Mouse (Mus musculus): ENCODE measurements around the gene Ccdc116. TPM values are rescaled to one million over a fixed set of nuclear protein-coding genes. Genes with fewer than 3 reads are reported as not detected.

Ccdc116 gene
- polyA plus RNA-seq, 1 experiment = 5.6 TPM

DNA sequence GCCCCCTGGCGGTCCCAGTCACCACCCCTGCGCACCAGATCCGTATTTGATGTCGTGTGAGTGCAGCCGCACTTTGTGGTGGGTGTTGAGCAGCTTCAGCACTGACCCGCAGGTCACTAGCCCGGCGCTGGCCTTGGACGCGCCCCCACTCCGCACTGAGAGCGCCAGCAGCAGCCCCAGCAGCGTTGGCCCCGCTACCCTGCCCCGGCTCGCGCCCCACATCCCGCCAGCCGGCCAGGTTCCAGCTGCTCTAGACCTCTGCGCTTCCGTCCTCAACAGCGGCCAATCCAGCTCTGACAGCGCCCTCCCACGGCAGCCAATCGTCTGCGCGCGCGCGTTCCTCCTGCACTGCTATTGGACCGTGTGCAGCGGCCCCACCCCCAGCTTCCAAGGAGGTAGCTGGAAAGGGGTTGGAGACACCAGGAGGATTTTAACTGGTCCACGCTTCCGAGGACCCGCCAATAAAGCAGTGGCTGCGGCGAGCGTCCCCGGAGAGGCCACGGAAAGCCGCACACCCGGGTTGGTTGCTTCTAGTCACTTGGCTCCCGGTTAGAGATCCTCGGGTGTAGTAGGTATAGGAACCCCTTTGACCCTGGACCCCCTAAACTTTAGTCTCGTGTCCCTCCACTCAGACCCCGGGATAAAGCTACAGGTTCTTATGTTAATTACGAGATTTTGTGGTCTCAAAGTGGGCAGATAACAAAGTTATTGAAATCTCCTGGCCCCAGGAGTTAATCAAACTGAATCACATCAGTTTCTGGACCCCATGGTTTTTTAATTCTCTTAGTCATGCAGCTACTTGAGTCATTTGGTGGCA, 14.7 kb downstream of the Ccdc116 start, which contains the start of gene Sdf2l1:
TSS of gene Sdf2l1 (minus strand) at position 295 of the 817 bp plus-strand sequence.
- no peaks in the 10 kb centered on the region for H3K4me1 ChIP-seq (ENCODE audit: control insufficient read depth, insufficient read depth, low read length)
- TF ChIP-seq POLR2A (IDR thresholded peaks at IDR 0.05; ENCODE audit: extremely low read depth, insufficient read depth, low read length) (peak; percentile 49; the same call in 1 of the 2 replicates), CTCF (IDR thresholded peaks at IDR 0.05; ENCODE audit: extremely low read depth, insufficient read depth, low read length) (no peak)
- peak within 1 kb of the TSS; percentile 19; the same call in 1 of the 2 replicates for H3K27ac ChIP-seq (ENCODE audit: insufficient read depth, low read length)

DNA sequence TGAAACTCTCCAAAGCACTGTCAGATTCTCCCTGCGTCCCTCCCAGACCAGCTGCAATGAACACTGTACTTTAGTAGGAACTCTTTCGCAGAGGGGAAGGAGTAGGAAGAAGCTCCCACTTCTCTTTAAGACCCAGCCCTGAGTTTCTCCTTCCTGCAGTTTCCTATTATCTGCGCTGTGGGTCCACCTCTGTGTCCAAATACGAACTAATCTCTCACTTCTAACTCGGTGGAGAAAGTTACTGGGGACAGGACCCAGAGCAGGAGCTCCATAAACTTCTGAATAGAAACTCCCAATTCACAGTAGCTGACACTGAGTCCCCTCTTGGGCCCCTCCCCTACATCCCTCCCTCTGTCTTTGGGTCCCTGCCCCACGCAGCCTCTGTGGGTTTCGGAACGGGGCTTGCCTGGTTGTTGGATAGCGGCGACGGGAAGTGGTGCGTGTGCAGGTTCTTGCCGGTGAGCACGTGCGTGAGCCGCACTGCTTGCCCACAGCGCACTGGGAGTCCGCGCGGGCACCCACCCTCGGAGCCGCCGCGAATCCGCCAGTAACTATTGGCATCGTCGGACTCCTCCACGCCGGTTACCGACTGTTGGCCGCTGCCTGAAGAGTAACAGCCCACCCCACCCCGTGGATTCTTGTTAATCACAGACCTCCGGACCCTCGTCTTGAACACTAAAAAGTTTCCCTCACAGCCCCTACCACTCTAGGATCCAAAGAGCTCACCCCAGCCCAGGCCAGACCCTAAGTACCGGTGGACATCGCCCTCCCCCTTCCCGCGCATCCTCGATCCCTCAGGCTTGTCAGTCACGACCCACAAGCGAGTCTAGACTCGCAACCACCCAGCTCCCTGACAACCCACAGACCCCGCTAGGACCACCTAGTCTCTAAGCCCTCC, 15.6 kb downstream of the Ccdc116 start:
- TF ChIP-seq CTCF (IDR thresholded peaks at IDR 0.05; ENCODE audit: extremely low read depth, insufficient read depth, low read length) (no peak), POLR2A (IDR thresholded peaks at IDR 0.05; ENCODE audit: extremely low read depth, insufficient read depth, low read length) (no peak)
- Histone ChIP-seq H3K4me3 (ENCODE audit: insufficient read depth, low read length) (peak overlapping the region; percentile 87), H3K4me1 (ENCODE audit: control insufficient read depth, insufficient read depth, low read length) (no peaks in the 10 kb centered on the region), H3K27ac (ENCODE audit: insufficient read depth, low read length) (peak overlapping the region; percentile 19; the same call in 1 of the 2 replicates)

More for the DNA sequence above, 14.7 kb downstream of the Ccdc116 start, which contains the start of gene Sdf2l1:
- H3K4me3 ChIP-seq (ENCODE audit: insufficient read depth, low read length) = peak within 1 kb of the TSS; percentile 87

DNA sequence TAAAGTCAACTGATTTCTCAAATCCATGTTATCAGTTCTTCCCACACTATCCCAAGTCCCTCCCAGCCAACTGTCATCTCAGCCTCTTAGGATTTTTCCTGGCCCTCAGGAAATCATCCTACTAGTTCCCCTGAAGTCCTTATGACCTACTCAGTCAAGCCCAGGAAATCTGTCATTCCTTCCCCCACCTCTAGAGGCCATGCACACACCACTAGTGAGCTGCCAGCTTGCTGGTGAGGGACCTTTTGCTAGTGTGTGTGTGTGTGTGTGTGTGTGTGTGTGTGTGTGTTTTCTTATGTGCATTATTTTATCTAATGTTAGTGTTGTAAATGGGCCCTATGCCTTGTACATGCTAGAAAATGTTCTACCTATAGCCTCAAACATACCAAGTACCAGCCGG, 19.7 kb downstream of the Ccdc116 start:
- Histone ChIP-seq H3K4me1 (ENCODE audit: control insufficient read depth, insufficient read depth, low read length) (no peaks in the 10 kb centered on the region), H3K4me3 (ENCODE audit: insufficient read depth, low read length) (no peak overlapping the region)
- TF ChIP-seq CTCF (IDR thresholded peaks at IDR 0.05; ENCODE audit: extremely low read depth, insufficient read depth, low read length) (peak; percentile 65), POLR2A (IDR thresholded peaks at IDR 0.05; ENCODE audit: extremely low read depth, insufficient read depth, low read length) (no peak)

DNA sequence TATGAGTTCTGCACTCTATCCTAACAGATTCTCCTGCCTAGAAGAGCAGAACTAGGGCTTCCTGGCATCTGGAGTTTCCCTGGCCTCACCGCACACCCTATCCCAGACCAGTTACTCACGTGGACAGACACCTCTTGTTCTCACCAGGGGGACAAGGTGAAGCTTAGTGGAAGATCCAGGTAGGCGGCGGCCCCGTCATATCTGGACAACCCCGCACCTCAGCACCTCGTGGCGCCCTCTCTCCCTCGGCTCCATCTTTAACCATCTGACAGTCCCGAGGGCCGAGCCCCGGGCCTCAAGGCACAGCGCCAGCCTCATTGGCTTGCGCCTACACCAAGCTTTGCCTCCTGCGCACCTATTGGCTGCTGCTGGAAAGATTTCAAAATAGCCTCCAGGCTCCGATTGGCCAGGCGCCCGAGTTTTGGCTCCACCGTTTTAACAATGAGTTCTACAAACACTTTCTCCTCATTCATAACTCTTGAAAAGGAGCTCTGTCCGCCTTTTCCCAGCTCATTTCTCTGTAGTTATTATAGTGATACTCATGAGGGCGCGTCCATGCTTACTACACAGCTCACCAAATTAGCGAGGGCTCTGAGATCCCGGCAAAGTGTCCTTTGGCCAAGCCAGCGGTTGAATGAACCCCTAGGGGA, 22.0 kb downstream of the Ccdc116 start, which contains the start of gene 2610318N02Rik:
TSS of gene 2610318N02Rik (minus strand) at position 297 of the 650 bp plus-strand sequence.
- no peak for TF ChIP-seq CTCF (IDR thresholded peaks at IDR 0.05; ENCODE audit: extremely low read depth, insufficient read depth, low read length)
- TF ChIP-seq POLR2A (IDR thresholded peaks at IDR 0.05; ENCODE audit: extremely low read depth, insufficient read depth, low read length) = no peak
- peak within 1 kb of the TSS; percentile 9; the same call in 1 of the 2 replicates for H3K4me3 ChIP-seq (ENCODE audit: insufficient read depth, low read length)
- H3K27ac ChIP-seq (ENCODE audit: insufficient read depth, low read length) = no peak within 1 kb of the TSS
- H3K4me1 ChIP-seq (ENCODE audit: control insufficient read depth, insufficient read depth, low read length) = no peaks in the 10 kb centered on the region

More for the DNA sequence above, 19.7 kb downstream of the Ccdc116 start:
- no peak overlapping the region for H3K27ac ChIP-seq (ENCODE audit: insufficient read depth, low read length)

DNA sequence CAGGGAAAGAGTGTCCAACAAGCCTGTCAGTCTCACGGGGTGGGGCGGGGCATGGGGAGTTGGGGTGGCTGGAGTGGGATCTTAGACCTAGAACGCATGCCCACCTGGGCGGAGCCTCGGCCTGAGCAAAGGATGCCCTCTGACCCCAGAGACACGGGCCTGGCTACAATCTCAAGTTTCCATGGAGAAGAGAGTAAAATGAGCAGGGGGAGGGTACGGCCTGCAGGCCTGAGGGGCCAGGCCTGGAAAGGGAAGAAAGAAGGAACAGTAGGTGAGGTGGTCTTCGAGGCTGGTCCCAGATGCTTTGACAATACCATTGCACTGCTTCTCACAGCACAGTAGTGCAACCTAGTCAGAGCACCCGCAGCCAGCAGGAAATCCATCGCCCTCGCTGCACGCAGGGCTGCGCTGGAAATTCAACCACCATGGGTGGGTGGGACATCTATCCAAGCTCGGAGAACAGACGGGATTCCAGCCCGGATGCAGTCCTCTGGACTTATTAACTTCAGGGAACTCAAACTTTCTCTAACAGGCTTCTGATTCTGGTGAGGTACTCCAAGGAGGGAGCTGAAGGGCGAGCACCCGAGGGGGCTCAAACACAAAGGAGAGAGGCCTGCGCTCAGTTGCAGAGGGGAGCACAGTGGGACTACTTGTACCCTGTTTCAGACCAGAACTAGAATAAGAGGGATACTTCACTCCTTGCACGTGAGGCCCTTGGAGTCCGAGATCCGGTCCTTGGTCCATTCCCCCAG, 22.7 kb downstream of the Ccdc116 start:
- no peak for TF ChIP-seq CTCF (IDR thresholded peaks at IDR 0.05; ENCODE audit: extremely low read depth, insufficient read depth, low read length)
- no peak for TF ChIP-seq POLR2A (IDR thresholded peaks at IDR 0.05; ENCODE audit: extremely low read depth, insufficient read depth, low read length)
- Histone ChIP-seq H3K27ac (ENCODE audit: insufficient read depth, low read length) (no peak overlapping the region), H3K4me1 (ENCODE audit: control insufficient read depth, insufficient read depth, low read length) (no peaks in the 10 kb centered on the region), H3K4me3 (ENCODE audit: insufficient read depth, low read length) (peak overlapping the region; percentile 9; the same call in 1 of the 2 replicates)

DNA sequence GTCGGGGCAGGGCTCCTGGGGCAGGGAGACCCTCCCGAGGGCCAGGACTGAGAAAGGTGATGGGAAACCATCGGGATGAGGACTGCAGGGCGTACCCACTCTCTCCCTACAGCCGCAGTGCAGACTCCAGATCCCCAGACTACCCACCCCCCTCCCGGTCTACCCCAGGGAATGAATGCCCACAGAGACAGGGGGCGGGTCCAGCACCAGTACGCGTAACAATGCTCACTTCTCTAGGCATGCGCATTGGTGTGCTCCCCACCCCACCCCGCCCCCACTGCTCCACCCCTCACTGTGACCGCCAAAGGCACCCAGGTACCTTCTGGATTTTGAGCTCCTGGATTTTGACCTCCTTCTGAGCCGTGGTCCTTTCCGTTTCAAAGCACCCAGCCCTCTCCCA, 25.5 kb downstream of the Ccdc116 start:
- no peak for TF ChIP-seq POLR2A (IDR thresholded peaks at IDR 0.05; ENCODE audit: extremely low read depth, insufficient read depth, low read length)
- TF ChIP-seq CTCF (IDR thresholded peaks at IDR 0.05; ENCODE audit: extremely low read depth, insufficient read depth, low read length) = no peak
- no peaks in the 10 kb centered on the region for H3K4me1 ChIP-seq (ENCODE audit: control insufficient read depth, insufficient read depth, low read length)
- no peak overlapping the region for H3K4me3 ChIP-seq (ENCODE audit: insufficient read depth, low read length)
- H3K27ac ChIP-seq (ENCODE audit: insufficient read depth, low read length) = no peak overlapping the region

DNA sequence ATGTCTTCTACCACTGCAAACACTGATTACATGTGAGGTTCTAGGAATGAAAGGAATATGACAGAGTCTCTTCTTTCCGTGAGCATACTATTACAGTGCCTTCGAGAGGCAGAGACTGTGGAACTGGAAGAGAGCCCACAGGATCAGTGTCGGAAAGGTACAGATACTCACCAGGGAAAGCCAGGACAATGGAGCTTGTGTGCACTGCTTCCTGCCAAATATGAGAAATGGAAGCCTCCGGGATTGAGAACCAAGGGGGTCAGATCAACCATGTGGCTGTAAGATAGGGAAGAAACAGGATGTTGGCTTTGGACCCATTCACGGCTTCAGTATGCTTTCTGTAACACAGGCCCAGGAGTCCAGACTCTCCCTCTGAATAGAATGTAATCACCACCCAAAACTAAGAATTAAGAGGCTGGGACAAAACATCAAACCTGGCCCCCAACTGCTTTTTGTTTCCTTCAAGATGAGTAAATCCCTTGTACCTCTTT, 29.7 kb downstream of the Ccdc116 start:
- H3K27ac ChIP-seq (ENCODE audit: insufficient read depth, low read length) = no peak overlapping the region
- TF ChIP-seq CTCF (IDR thresholded peaks at IDR 0.05; ENCODE audit: extremely low read depth, insufficient read depth, low read length) (no peak), POLR2A (IDR thresholded peaks at IDR 0.05; ENCODE audit: extremely low read depth, insufficient read depth, low read length) (no peak)
- no peaks in the 10 kb centered on the region for H3K4me1 ChIP-seq (ENCODE audit: control insufficient read depth, insufficient read depth, low read length)
- no peak overlapping the region for H3K4me3 ChIP-seq (ENCODE audit: insufficient read depth, low read length)

Data from cortical plate, adult 2 months (tissue).